Mouse (Mus musculus) heart, postnatal 4 days (tissue): ENCODE results near the gene Rngtt. TPM values are rescaled to one million over a fixed set of nuclear protein-coding genes. Genes with fewer than 3 reads are reported as not detected.
"Not testable (repeated sequence)": the region's sequence is repeated elsewhere in the genome, so short reads cannot be mapped to it uniquely, and the experiment has no call there.

Experiments used
- DNase-seq: peaks from one replicate; pipeline ENCODE4 v3.0.0; 2021
- total RNA-seq, 2 experiments: library from RNA; stranded (reverse); gene quantifications; 2 replicates each; pipeline ENCODE4 v1.2.3; 2021

Rngtt gene
- total RNA-seq, 2 experiments from 2014 or later = 16.7 to 16.9 TPM

- not testable (repeated sequence) for DNase-seq
Observed at GRCm38 (mm10) chr4:33314150-33314549, 4.0 kb downstream of the Rngtt start.

GRCm38 (mm10) chr4:33315840-33316239, 5.7 kb downstream of the Rngtt start:
- DNase-seq = no peak

GRCm38 (mm10) chr4:33331147-33331546, 21.0 kb downstream of the Rngtt start:
- DNase-seq = no peak

GRCm38 (mm10) chr4:33332956-33333455, 22.9 kb downstream of the Rngtt start:
- no peak for DNase-seq

GRCm38 (mm10) chr4:33337999-33338398, 27.9 kb downstream of the Rngtt start:
- no peak for DNase-seq

- no peak for DNase-seq
Observed at GRCm38 (mm10) chr4:33342877-33343731, 33.0 kb downstream of the Rngtt start.

GRCm38 (mm10) chr4:33343732-33344057, 33.6 kb downstream of the Rngtt start:
- DNase-seq = no peak

GRCm38 (mm10) chr4:33363451-33363850, 53.3 kb downstream of the Rngtt start:
- DNase-seq = no peak

GRCm38 (mm10) chr4:33374916-33375315, 64.8 kb downstream of the Rngtt start:
- DNase-seq = no peak

- no peak for DNase-seq
Observed at GRCm38 (mm10) chr4:33377642-33378041, 67.5 kb downstream of the Rngtt start.

GRCm38 (mm10) chr4:33378894-33379293, 68.8 kb downstream of the Rngtt start:
- no peak for DNase-seq

- no peak for DNase-seq
Observed at GRCm38 (mm10) chr4:33388899-33389298, 78.8 kb downstream of the Rngtt start.

GRCm38 (mm10) chr4:33390660-33391059, 80.5 kb downstream of the Rngtt start:
- no peak for DNase-seq

GRCm38 (mm10) chr4:33393437-33393836, 83.3 kb downstream of the Rngtt start:
- DNase-seq = no peak

GRCm38 (mm10) chr4:33396222-33397176, 86.4 kb downstream of the Rngtt start:
- peak; percentile 91 for DNase-seq

- no peak for DNase-seq
Observed at GRCm38 (mm10) chr4:33405723-33406293, 95.7 kb downstream of the Rngtt start.

GRCm38 (mm10) chr4:33413791-33414190, 103.7 kb downstream of the Rngtt start:
- peak; percentile 45 for DNase-seq

GRCm38 (mm10) chr4:33414781-33415180, 104.7 kb downstream of the Rngtt start:
- no peak for DNase-seq

- no peak for DNase-seq
Observed at GRCm38 (mm10) chr4:33417391-33417790, 107.3 kb downstream of the Rngtt start.

- no peak for DNase-seq
Observed at GRCm38 (mm10) chr4:33419644-33420043, 109.5 kb downstream of the Rngtt start.

GRCm38 (mm10) chr4:33428856-33429255, 118.7 kb downstream of the Rngtt start:
- no peak for DNase-seq

- DNase-seq = peak; percentile 8
Observed at GRCm38 (mm10) chr4:33441864-33442263, 131.8 kb downstream of the Rngtt start.

GRCm38 (mm10) chr4:33446265-33446664, 136.2 kb downstream of the Rngtt start:
- no peak for DNase-seq
